8 mouse cellular contexts compared by ENCODE assay signal in genomic region chr1:136231596-136231995, GRCm38 (mm10). TPM values are rescaled to one million over a fixed set of nuclear protein-coding genes. Genes with fewer than 3 reads are reported as not detected.
DNase-seq lines count a peak whose midpoint lies in the region; ATAC-seq and TF ChIP-seq lines count a peak whose summit lies in the region.

No protein-coding gene starts in this region.

- no peaks in the 10 kb centered on the region for H3K27me3 ChIP-seq in kidney, postnatal 0 days (ENCODE audit: insufficient read depth, low read length)
- H3K27me3 ChIP-seq in forebrain, embryonic 10.5 days (ENCODE audit: poor library complexity, severe bottlenecking): peaks cover 34% of the 10 kb centered on the region
- H3K27me3 ChIP-seq in limb, embryonic 11.5 days (ENCODE audit: control insufficient read depth, insufficient read depth, low read length): no peaks in the 10 kb centered on the region
- no peaks in the 10 kb centered on the region for H3K27me3 ChIP-seq in neural tube, embryonic 15.5 days (replicated peaks)

- TF ChIP-seq CTCF in kidney, postnatal 0 days (IDR thresholded peaks at IDR 0.05; ENCODE audit: low read depth): no peak

- ATAC-seq in kidney, postnatal 0 days (replicated peaks; ENCODE audit: low FRiP score, low read depth): no peak
- no peak for ATAC-seq in limb, embryonic 11.5 days (ENCODE audit: insufficient number of reproducible peaks, low FRiP score, low TSS enrichment, low read depth)
- no peak for ATAC-seq in neural tube, embryonic 15.5 days (ENCODE audit: low FRiP score)

- peaks cover 33% of the 10 kb centered on the region for H3K4me1 ChIP-seq in kidney, postnatal 0 days (replicated peaks; ENCODE audit: insufficient read depth, low read length)
- H3K4me1 ChIP-seq in forebrain, embryonic 10.5 days: peaks cover 70% of the 10 kb centered on the region
- H3K4me1 ChIP-seq in limb, embryonic 11.5 days (ENCODE audit: control insufficient read depth, insufficient read depth, low read length): peaks cover 43% of the 10 kb centered on the region
- peaks cover 58% of the 10 kb centered on the region for H3K4me1 ChIP-seq in neural tube, embryonic 15.5 days

- no peaks in the 10 kb centered on the region for H3K9me3 ChIP-seq in kidney, postnatal 0 days (replicated peaks; ENCODE audit: low read length)
- no peaks in the 10 kb centered on the region for H3K9me3 ChIP-seq in forebrain, embryonic 10.5 days
- no peaks in the 10 kb centered on the region for H3K9me3 ChIP-seq in limb, embryonic 11.5 days (ENCODE audit: control insufficient read depth, low read length)
- H3K9me3 ChIP-seq in neural tube, embryonic 15.5 days (replicated peaks): no peaks in the 10 kb centered on the region

- H3K36me3 ChIP-seq in kidney, postnatal 0 days (ENCODE audit: insufficient read depth, low read length): no peaks in the 10 kb centered on the region
- peaks cover 19% of the 10 kb centered on the region for H3K36me3 ChIP-seq in forebrain, embryonic 10.5 days (replicated peaks)
- no peaks in the 10 kb centered on the region; the same call in 1 of the 2 replicates for H3K36me3 ChIP-seq in limb, embryonic 11.5 days (ENCODE audit: control insufficient read depth, insufficient read depth, low read length)
- H3K36me3 ChIP-seq in neural tube, embryonic 15.5 days: no peaks in the 10 kb centered on the region

- H3K27ac ChIP-seq in kidney, postnatal 0 days: peak overlapping the region; percentile 87; the same call in 1 of the 2 replicates
- H3K27ac ChIP-seq in forebrain, embryonic 10.5 days: peak overlapping the region; percentile 80
- H3K27ac ChIP-seq in limb, embryonic 11.5 days (replicated peaks; ENCODE audit: low read depth, low read length): no peak overlapping the region
- H3K27ac ChIP-seq in neural tube, embryonic 15.5 days (replicated peaks): no peak overlapping the region

- peak overlapping the region; percentile 82 for H3K4me2 ChIP-seq in kidney, postnatal 0 days (ENCODE audit: low read length)
- H3K4me2 ChIP-seq in limb, embryonic 11.5 days (ENCODE audit: low read depth, severe bottlenecking): peak overlapping the region; percentile 80
- H3K4me2 ChIP-seq in neural tube, embryonic 15.5 days: peak overlapping the region; percentile 88

- WGBS in kidney, postnatal 0 days: 15% methylated on average over 6 of the region's 6 CpGs
- 3% methylated on average over 6 of the region's 6 CpGs for WGBS in forebrain, embryonic 10.5 days
- 2% methylated on average over 6 of the region's 6 CpGs for WGBS in limb, embryonic 11.5 days
- WGBS in neural tube, embryonic 15.5 days: under 1% methylated on average over 6 of the region's 6 CpGs

- no peak overlapping the region for H3K9ac ChIP-seq in kidney, postnatal 0 days (ENCODE audit: low read depth, low read length)
- H3K9ac ChIP-seq in limb, embryonic 11.5 days (ENCODE audit: low read length): peak overlapping the region; percentile 40
- H3K9ac ChIP-seq in neural tube, embryonic 15.5 days (replicated peaks): no peak overlapping the region

- DNase-seq in kidney, postnatal 0 days (ENCODE audit: low spot score): no peak
- DNase-seq in kidney, postnatal 10 days: no peak
- no peak for DNase-seq in forebrain, embryonic 10.5 days (ENCODE audit: extremely low spot score, low spot score)
- peak; percentile 26 for DNase-seq in limb, embryonic 11.5 days (ENCODE audit: low spot score)
- no peak for DNase-seq in cerebellum, postnatal 10 days
- no peak for DNase-seq in T-cell, adult 2 months (ENCODE audit: low spot score)
- DNase-seq in frontal cortex, postnatal 25 days (ENCODE audit: low spot score in 2 of 2): no peak

- no peak overlapping the region for H3K4me3 ChIP-seq in kidney, postnatal 0 days (replicated peaks; ENCODE audit: low read depth, low read length)
- peak overlapping the region; percentile 72 for H3K4me3 ChIP-seq in forebrain, embryonic 10.5 days
- peak overlapping the region; percentile 73 for H3K4me3 ChIP-seq in limb, embryonic 11.5 days (ENCODE audit: low read depth, low read length)
- no peak overlapping the region for H3K4me3 ChIP-seq in neural tube, embryonic 15.5 days (replicated peaks)

RNA-seq across cellular contexts. Expression of gene Inava, which starts 2.5 kb away (rescaled TPM):
- 13.3 and 15.9 TPM in 2 replicates for polyA plus RNA-seq in kidney, postnatal 0 days (2015; fragmentation: Nextera tagmentation; extraction: Ambion mirVana)
- 21.2 and 23.2 TPM in 2 replicates for polyA plus RNA-seq in forebrain, embryonic 10.5 days (2016; fragmentation: Nextera tagmentation; extraction: Ambion mirVana)
- polyA plus RNA-seq in limb, embryonic 11.5 days (2014; fragmentation: Nextera tagmentation; extraction: Ambion mirVana): 26.8 and 27.8 TPM in 2 replicates
- 2.0 and 8.2 TPM in 2 replicates for polyA plus RNA-seq in neural tube, embryonic 15.5 days (2015; fragmentation: Nextera tagmentation; extraction: Ambion mirVana)

RNA-seq across cellular contexts. Expression of gene Mroh3, which starts 19.0 kb away (rescaled TPM):
- not detected in 2 replicates for polyA plus RNA-seq in kidney, postnatal 0 days (2015; fragmentation: Nextera tagmentation; extraction: Ambion mirVana)
- polyA plus RNA-seq in forebrain, embryonic 10.5 days (2016; fragmentation: Nextera tagmentation; extraction: Ambion mirVana): 0.27 and 0.28 TPM in 2 replicates
- 0.33 and 0.40 TPM in 2 replicates for polyA plus RNA-seq in limb, embryonic 11.5 days (2014; fragmentation: Nextera tagmentation; extraction: Ambion mirVana)
- not detected in 2 replicates for polyA plus RNA-seq in neural tube, embryonic 15.5 days (2015; fragmentation: Nextera tagmentation; extraction: Ambion mirVana)

RNA-seq across cellular contexts. Expression of gene Gpr25, which starts 29.1 kb away (rescaled TPM):
- polyA plus RNA-seq in kidney, postnatal 0 days (2015; fragmentation: Nextera tagmentation; extraction: Ambion mirVana): not detected in 2 replicates
- not detected in 2 replicates for polyA plus RNA-seq in forebrain, embryonic 10.5 days (2016; fragmentation: Nextera tagmentation; extraction: Ambion mirVana)
- not detected in 2 replicates for polyA plus RNA-seq in limb, embryonic 11.5 days (2014; fragmentation: Nextera tagmentation; extraction: Ambion mirVana)
- polyA plus RNA-seq in neural tube, embryonic 15.5 days (2015; fragmentation: Nextera tagmentation; extraction: Ambion mirVana): 1.3 and 1.8 TPM in 2 replicates

Comparison
In these comparisons a context has a peak if more than half of its experiments do, and no peak if none do; other contexts are left out.
1. H3K27ac ChIP-seq: peak in kidney, postnatal 0 days (single experiment) and forebrain, embryonic 10.5 days (single experiment); none in limb, embryonic 11.5 days (single experiment) and neural tube, embryonic 15.5 days (single experiment).
2. H3K4me3 ChIP-seq: peak in forebrain, embryonic 10.5 days (single experiment) and limb, embryonic 11.5 days (single experiment); none in kidney, postnatal 0 days (single experiment) and neural tube, embryonic 15.5 days (single experiment).
3. Peak in every context shown above with its lines, with median percentiles within 50 percentile points of each other: H3K4me2 ChIP-seq.